Mouse (Mus musculus): ENCODE measurements at regions not wholly inside any gene's neighbourhood (a gene's known extent, or its start where the extent isn't known, plus 50 kb on each side); places are given as distances from the start of the nearest gene placed in this dataset.

GRCm38 (mm10) chr5:64643584-64643983, 159.6 kb upstream of the Klf3 start:
- ATAC-seq (ENCODE audit: insufficient number of reproducible peaks, insufficient read depth, low FRiP score, low TSS enrichment): no peak
- Histone ChIP-seq H3K27ac (no peak overlapping the region), H3K4me2 (replicated peaks) (no peak overlapping the region), H3K9me3 (no peaks in the 10 kb centered on the region), H3K9ac (no peak overlapping the region), H3K4me1 (peaks cover 3% of the 10 kb centered on the region; the same call in 1 of the 2 replicates), H3K36me3 (no peaks in the 10 kb centered on the region), H3K27me3 (no peaks in the 10 kb centered on the region), H3K4me3 (no peak overlapping the region)
- 95% methylated on average over 1 of the region's 1 CpGs for WGBS

GRCm38 (mm10) chr5:64647417-64648125, 155.6 kb upstream of the Klf3 start:
- no peaks in the 10 kb centered on the region for H3K36me3 ChIP-seq
- ATAC-seq (ENCODE audit: insufficient number of reproducible peaks, insufficient read depth, low FRiP score, low TSS enrichment): peak; percentile 75
- H3K4me1 ChIP-seq: peaks cover 3% of the 10 kb centered on the region; the same call in 1 of the 2 replicates
- 0 out of 2 replicates have a peak overlapping the region, but pooled peaks have one; percentile 36 for H3K9ac ChIP-seq
- H3K4me2 ChIP-seq (replicated peaks): peak overlapping the region; percentile 39
- no peaks in the 10 kb centered on the region for H3K9me3 ChIP-seq
- H3K27me3 ChIP-seq: no peaks in the 10 kb centered on the region
- no peak overlapping the region for H3K27ac ChIP-seq
- peak overlapping the region; percentile 30 for H3K4me3 ChIP-seq
- under 1% methylated on average over 18 of the region's 18 CpGs for WGBS

- no peak for ATAC-seq (ENCODE audit: insufficient number of reproducible peaks, insufficient read depth, low FRiP score, low TSS enrichment)
- H3K27ac ChIP-seq: 0 out of 2 replicates have a peak overlapping the region, but pooled peaks have one; percentile 61
- no peaks in the 10 kb centered on the region for H3K9me3 ChIP-seq
- 14% methylated on average over 8 of the region's 8 CpGs for WGBS
- no peak overlapping the region for H3K9ac ChIP-seq
- H3K27me3 ChIP-seq: no peaks in the 10 kb centered on the region
- H3K36me3 ChIP-seq: no peaks in the 10 kb centered on the region
- no peak overlapping the region for H3K4me2 ChIP-seq (replicated peaks)
- H3K4me3 ChIP-seq: no peak overlapping the region
- peaks cover 3% of the 10 kb centered on the region; the same call in 1 of the 2 replicates for H3K4me1 ChIP-seq
Measured at GRCm38 (mm10) chr5:64648492-64648891, 154.7 kb upstream of the Klf3 start.

GRCm38 (mm10) chr5:64651407-64651806, 151.8 kb upstream of the Klf3 start:
- Histone ChIP-seq H3K36me3 (no peaks in the 10 kb centered on the region), H3K27me3 (no peaks in the 10 kb centered on the region), H3K4me2 (replicated peaks) (no peak overlapping the region), H3K4me3 (no peak overlapping the region), H3K9me3 (no peaks in the 10 kb centered on the region), H3K27ac (no peak overlapping the region), H3K4me1 (peaks cover 3% of the 10 kb centered on the region; the same call in 1 of the 2 replicates), H3K9ac (no peak overlapping the region)
- ATAC-seq (ENCODE audit: insufficient number of reproducible peaks, insufficient read depth, low FRiP score, low TSS enrichment): no peak
- WGBS: 82% methylated on average over 3 of the region's 3 CpGs

GRCm38 (mm10) chr5:64653764-64654163, 149.4 kb upstream of the Klf3 start:
- no peak for ATAC-seq (ENCODE audit: insufficient number of reproducible peaks, insufficient read depth, low FRiP score, low TSS enrichment)
- Histone ChIP-seq H3K4me3 (no peak overlapping the region), H3K27ac (no peak overlapping the region), H3K4me2 (replicated peaks) (no peak overlapping the region), H3K9me3 (no peaks in the 10 kb centered on the region), H3K4me1 (no peaks in the 10 kb centered on the region), H3K9ac (no peak overlapping the region), H3K27me3 (no peaks in the 10 kb centered on the region), H3K36me3 (no peaks in the 10 kb centered on the region)
- 84% methylated on average over 5 of the region's 5 CpGs for WGBS

- ATAC-seq (ENCODE audit: insufficient number of reproducible peaks, insufficient read depth, low FRiP score, low TSS enrichment): no peak
- Histone ChIP-seq H3K4me2 (replicated peaks) (no peak overlapping the region), H3K36me3 (no peaks in the 10 kb centered on the region), H3K4me1 (no peaks in the 10 kb centered on the region), H3K27ac (no peak overlapping the region), H3K9me3 (no peaks in the 10 kb centered on the region), H3K9ac (no peak overlapping the region), H3K4me3 (no peak overlapping the region), H3K27me3 (no peaks in the 10 kb centered on the region)
- 76% methylated on average over 5 of the region's 5 CpGs for WGBS
Measured at GRCm38 (mm10) chr5:64655286-64655685, 147.9 kb upstream of the Klf3 start.

- no peak overlapping the region for H3K9ac ChIP-seq
- no peak overlapping the region for H3K4me2 ChIP-seq (replicated peaks)
- H3K9me3 ChIP-seq: no peaks in the 10 kb centered on the region
- no peaks in the 10 kb centered on the region for H3K4me1 ChIP-seq
- no peaks in the 10 kb centered on the region for H3K36me3 ChIP-seq
- no peak for ATAC-seq (ENCODE audit: insufficient number of reproducible peaks, insufficient read depth, low FRiP score, low TSS enrichment)
- no peaks in the 10 kb centered on the region for H3K27me3 ChIP-seq
- no peak overlapping the region for H3K27ac ChIP-seq
- no peak overlapping the region for H3K4me3 ChIP-seq
- 57% methylated on average over 6 of the region's 6 CpGs for WGBS
Measured at GRCm38 (mm10) chr5:64661959-64662358, 141.2 kb upstream of the Klf3 start.

- Histone ChIP-seq H3K4me3 (no peak overlapping the region), H3K4me2 (replicated peaks) (no peak overlapping the region), H3K27me3 (no peaks in the 10 kb centered on the region), H3K9ac (no peak overlapping the region), H3K9me3 (no peaks in the 10 kb centered on the region), H3K36me3 (no peaks in the 10 kb centered on the region), H3K27ac (no peak overlapping the region), H3K4me1 (no peaks in the 10 kb centered on the region)
- no peak for ATAC-seq (ENCODE audit: insufficient number of reproducible peaks, insufficient read depth, low FRiP score, low TSS enrichment)
- 40% methylated on average over 7 of the region's 7 CpGs for whole genome bisulfite sequencing
Measured at GRCm38 (mm10) chr5:64662476-64662875, 140.7 kb upstream of the Klf3 start.

GRCm38 (mm10) chr5:64663766-64664165, 139.4 kb upstream of the Klf3 start:
- Histone ChIP-seq H3K4me3 (no peak overlapping the region), H3K9ac (no peak overlapping the region), H3K27ac (no peak overlapping the region), H3K4me2 (replicated peaks) (no peak overlapping the region), H3K27me3 (no peaks in the 10 kb centered on the region), H3K9me3 (no peaks in the 10 kb centered on the region), H3K36me3 (no peaks in the 10 kb centered on the region), H3K4me1 (no peaks in the 10 kb centered on the region)
- 86% methylated on average over 1 of the region's 1 CpGs for WGBS
- no peak for ATAC-seq (ENCODE audit: insufficient number of reproducible peaks, insufficient read depth, low FRiP score, low TSS enrichment)

GRCm38 (mm10) chr5:64665064-64665463, 138.1 kb upstream of the Klf3 start:
- Histone ChIP-seq H3K4me3 (no peak overlapping the region), H3K4me1 (no peaks in the 10 kb centered on the region), H3K9me3 (no peaks in the 10 kb centered on the region), H3K36me3 (no peaks in the 10 kb centered on the region), H3K27ac (no peak overlapping the region), H3K4me2 (replicated peaks) (no peak overlapping the region), H3K27me3 (no peaks in the 10 kb centered on the region), H3K9ac (no peak overlapping the region)
- ATAC-seq (ENCODE audit: insufficient number of reproducible peaks, insufficient read depth, low FRiP score, low TSS enrichment): no peak
- whole genome bisulfite sequencing: 61% methylated on average over 3 of the region's 3 CpGs

GRCm38 (mm10) chr5:64666256-64666655, 136.9 kb upstream of the Klf3 start:
- H3K27ac ChIP-seq: no peak overlapping the region
- H3K9ac ChIP-seq: no peak overlapping the region
- 27% methylated on average over 3 of the region's 3 CpGs for whole genome bisulfite sequencing
- no peaks in the 10 kb centered on the region for H3K4me1 ChIP-seq
- no peaks in the 10 kb centered on the region for H3K27me3 ChIP-seq
- no peak for ATAC-seq (ENCODE audit: insufficient number of reproducible peaks, insufficient read depth, low FRiP score, low TSS enrichment)
- no peak overlapping the region for H3K4me3 ChIP-seq
- H3K9me3 ChIP-seq: no peaks in the 10 kb centered on the region
- H3K4me2 ChIP-seq (replicated peaks): no peak overlapping the region
- no peaks in the 10 kb centered on the region for H3K36me3 ChIP-seq

GRCm38 (mm10) chr5:64667053-64667452, 136.1 kb upstream of the Klf3 start:
- H3K27ac ChIP-seq: no peak overlapping the region

More at GRCm38 (mm10) chr5:64667053-64667452, 136.1 kb upstream of the Klf3 start:
- no peaks in the 10 kb centered on the region for H3K27me3 ChIP-seq
- H3K9me3 ChIP-seq: no peaks in the 10 kb centered on the region
- H3K4me1 ChIP-seq: no peaks in the 10 kb centered on the region
- H3K36me3 ChIP-seq: no peaks in the 10 kb centered on the region
- ATAC-seq (ENCODE audit: insufficient number of reproducible peaks, insufficient read depth, low FRiP score, low TSS enrichment): no peak
- no peak overlapping the region for H3K4me3 ChIP-seq
- no peak overlapping the region for H3K4me2 ChIP-seq (replicated peaks)
- H3K9ac ChIP-seq: no peak overlapping the region
- WGBS: 84% methylated on average over 3 of the region's 3 CpGs
